Mouse (Mus musculus): ENCODE data around the gene Has3.
"Not testable (repeated sequence)": the region's sequence is repeated elsewhere in the genome, so short reads cannot be mapped to it uniquely, and the experiment has no call there.

Has3 gene

DNA sequence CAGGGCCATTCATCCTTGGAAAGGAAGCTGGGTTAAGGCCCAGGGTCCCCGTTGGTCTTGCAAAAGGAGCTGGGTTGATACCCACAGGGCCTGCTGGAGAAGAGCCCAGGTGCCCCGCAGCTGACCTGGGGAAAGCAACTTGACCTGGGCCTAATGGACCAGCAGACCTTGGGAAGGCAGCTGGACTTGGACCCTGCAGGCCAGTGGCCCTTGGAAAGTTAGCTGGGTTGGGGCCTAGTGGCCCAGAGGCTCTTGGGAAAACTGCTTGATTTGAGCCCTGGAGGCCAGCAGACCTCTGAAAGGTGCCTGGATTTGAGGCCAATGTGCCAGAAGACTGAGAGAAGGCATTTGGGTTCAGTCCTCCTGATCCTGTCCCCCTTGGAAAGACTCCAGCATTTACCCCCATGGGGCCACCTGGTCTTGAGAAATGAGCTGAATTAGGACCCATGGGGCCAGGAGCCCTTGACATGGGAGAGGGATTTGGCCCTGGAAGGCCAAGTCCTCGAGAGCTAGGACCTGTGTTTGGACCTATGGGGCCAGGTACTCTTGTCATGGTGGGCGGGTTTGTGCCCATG lies 14.9 kb downstream of the Has3 start:
- DNase-seq (ENCODE audit: low spot score in 2 of 2), result not testable (repeated sequence)

DNA sequence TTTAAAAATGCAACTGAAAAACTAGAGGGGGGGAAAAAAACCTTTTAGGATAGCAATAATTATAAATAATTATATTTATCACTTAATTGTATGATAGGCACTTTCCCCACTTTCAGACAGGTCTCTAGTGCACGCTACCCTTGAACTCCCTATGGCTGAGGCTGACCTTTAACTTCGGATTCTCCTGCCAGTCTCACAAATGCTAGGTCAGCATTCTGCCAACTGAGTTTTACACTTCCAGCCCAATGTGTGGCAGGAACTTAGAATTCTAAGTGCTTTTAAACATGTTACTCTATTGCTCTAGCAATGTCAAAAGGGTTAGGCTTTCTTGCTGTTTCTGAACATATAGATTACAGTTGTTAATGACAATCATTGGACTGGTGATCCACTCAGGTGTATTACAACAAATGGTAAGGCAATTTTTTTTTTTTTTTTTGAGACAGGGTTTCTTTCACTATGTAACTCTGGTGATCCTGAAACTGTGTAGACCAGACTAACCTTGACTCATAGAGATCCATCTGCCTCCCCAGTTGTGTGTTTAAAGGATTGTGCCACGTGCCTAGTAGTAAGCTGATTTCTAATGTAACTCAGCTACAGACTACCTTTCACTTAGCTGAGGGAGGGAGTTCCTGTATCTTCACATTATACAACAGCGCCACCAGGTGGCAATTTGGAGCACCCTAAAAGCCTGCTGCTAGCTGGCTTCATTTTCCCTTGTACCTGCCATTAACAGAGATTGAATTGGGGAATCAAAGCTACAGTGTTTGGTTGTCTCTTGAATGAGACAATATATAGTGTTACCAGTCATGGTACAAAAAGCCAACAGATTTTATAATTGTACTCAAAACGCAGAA lies 17.5 kb downstream of the Has3 start:
- DNase-seq (ENCODE audit: low spot score in 2 of 2), result peak; percentile 67 to 77

DNA sequence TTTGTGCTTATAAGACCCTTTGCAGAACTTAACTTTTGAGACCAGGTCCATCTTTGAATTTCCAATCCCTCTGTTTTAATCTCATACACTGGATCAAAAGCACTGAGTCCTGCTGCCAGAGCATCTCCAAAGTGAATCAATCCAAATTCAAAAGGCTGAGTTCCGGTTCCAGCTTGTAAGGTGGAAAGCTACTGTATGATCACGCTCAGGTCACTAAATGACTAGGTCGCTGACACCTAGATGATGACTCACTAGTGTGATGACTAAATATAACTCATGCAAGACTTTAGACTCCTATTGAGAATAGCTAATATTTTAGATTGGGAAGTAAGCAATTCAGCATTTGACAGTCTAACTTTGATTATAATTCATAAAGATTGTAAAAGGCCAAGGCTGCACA lies 18.8 kb downstream of the Has3 start:
- peak in 1 of 2 experiments; percentile 33 for DNase-seq (ENCODE audit: low spot score in 2 of 2)

DNA sequence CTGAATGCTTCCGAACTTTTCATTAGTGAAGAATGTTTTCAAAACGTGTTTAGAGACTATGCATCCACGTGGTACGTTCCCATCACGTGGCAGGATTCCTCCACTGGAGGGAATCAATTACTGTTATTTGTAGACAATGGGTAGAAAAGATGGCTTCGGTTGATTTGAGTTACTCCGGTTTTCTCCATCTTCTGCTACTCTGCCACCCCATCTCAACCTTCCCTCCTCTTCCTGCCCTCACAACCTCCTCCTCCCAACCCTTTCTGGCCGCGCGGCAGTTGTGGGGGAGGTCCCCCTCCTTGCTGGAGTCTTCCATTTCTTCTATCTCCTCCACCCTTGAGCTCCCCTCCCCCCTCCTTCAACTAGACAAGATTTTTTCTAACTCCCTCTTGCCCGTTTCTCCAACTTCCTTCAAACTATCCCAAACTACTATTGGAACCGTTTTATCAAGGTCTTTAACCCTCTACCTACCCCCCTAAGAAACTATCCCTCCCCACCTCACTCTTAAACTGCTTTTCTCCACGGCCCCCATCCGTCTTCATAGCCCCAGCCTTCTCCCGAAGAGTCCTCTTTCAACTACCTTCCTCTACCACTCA lies 22.3 kb downstream of the Has3 start:
- DNase-seq (ENCODE audit: low spot score in 2 of 2), result no peak

DNA sequence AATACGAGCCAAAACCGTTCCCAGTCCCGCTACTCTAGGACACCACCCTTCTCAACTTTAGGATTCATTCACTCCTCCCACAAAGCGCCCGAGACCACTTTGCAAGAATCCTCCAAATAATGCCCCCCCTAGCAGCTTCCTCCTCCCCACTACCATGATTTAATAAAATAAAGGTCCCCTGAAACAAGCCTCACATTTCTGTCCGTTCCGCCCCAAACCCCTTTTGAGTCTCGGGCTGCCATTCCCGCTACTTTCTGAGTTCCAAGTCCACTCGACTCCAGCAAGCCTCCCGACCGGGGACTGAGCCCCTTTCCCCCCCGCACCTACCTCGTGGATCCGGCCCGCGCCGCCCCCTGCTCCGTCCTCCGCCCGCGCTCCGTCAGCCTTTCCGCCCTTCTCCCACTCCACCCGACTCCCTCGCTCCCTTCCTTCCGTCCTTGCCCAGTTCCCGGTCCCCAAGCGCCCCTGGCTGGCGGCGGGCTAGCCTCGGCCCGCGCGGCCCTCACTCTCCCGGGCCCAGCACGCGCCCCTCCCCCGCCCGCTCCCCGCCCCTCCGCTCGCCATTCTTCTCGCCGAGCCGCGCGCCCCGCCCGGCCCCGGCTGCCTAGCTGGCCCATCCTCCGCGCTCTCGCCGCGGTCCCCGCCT lies 22.9 kb downstream of the Has3 start:
- peak in 1 of 2 experiments; percentile 22 for DNase-seq (ENCODE audit: low spot score in 2 of 2)

DNA sequence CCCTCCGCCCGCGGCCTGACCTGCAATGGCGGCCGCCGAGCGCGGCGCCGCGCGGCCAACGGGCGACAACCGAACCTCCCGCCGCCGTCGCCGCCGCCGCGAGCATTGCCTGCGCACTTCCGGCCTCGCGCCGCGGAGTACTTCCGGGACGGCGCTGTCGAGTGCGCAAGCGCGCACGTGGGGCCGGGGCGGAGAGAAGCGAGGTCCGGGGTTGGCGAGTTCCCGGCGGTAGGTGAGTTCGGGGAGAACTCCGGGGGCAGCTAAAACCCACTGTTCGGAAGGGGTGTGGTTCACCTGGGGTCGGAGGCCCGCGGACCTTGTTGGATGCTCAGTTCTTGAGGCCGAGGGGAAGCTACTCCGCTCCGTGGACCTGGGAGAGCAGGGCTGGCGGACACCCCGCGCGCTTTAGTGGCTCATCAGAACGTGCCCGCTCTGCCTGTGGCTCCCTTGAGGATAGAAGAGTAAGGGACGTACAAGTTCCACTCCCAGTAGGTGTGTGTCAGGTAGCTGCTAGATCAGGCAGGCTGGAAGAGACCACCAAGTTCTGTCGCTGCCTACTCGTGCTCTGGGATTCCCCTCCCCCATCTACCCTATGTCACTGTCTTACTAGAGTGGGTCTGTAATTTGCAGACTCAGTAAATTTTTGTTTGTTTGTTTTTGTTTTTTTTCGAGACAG lies 23.6 kb downstream of the Has3 start, which contains the start of gene Utp4:
Gene Utp4, plus strand, starts transcription at position 156 of the 676 bp plus-strand sequence.
- peak; percentile 82 to 85 for DNase-seq (ENCODE audit: low spot score in 2 of 2)

DNA sequence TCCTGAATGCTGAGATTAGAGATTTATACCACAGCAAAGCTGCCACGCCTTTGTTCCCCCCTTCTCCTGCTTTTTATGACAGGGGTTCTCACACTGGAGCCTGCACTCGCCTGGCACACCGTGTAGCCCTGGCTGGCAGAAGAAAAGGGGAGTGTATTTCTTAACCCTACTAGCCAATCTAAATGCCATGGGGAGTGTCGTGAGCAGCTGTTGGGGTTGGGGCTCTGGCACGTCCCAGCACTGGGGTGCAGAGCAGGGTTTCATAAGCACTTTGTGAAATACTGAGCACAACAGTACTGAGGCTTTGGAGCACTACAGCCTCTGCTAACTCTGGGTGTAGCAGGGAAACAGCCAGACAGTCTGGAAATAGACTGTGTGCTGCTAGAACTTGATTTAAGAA lies 29.4 kb downstream of the Has3 start:
- no peak for DNase-seq (ENCODE audit: low spot score in 2 of 2)

DNA sequence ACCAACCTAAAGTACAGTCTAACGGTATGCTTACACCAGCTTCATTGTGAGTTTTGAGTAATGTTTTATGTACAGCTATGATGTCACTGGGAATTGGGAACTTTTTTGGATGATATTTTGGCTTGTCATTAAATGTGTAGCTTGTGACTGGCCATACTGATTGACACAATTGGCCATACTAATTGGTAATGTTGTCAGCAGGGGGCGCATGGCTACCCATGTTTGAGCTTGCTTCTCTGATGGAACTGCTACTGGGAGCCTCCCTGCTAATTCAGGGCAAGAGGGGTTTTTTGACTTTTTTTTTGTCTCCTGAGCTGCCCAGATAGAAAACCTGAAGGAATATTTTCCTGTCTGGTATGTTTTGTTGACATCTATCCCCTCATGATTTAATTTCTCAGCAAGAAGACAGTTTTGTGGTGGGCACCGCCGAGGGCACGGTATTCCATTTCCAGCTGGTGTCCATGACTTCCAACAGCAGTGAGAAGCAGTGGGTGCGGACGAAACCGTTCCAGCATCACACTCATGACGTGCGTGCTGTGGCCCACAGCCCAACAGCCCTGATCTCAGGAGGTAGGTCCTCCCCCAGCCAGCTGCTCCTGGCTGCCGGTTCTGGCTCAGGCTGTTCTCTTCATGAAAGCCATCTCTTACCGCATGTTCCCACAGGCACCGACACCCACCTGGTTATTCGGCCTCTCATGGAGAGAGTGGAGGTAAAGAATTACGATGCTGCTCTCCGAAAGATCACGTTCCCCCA lies 35.9 kb downstream of the Has3 start:
- peak; percentile 37 to 58 for DNase-seq (ENCODE audit: low spot score in 2 of 2)

DNA sequence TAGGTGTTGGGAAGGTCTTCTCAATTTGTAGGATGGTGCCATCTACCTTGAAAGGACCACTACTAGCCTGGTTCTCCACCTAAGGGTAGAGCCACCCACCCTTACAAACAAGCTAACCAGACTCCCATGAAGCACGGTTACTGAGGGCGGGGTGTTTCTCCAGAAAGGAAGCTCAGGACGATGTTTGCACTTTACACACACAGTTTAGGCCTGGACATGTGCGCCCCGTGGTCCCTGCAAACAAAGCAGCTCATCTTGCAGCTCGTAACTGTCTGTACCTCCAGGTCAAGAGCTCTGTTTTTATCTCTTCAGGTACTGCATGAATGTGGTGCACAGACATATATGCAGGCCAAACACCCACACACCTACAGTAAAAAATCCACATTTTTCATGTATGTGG lies 36.6 kb downstream of the Has3 start:
- DNase-seq (ENCODE audit: low spot score in 2 of 2), result no peak

DNA sequence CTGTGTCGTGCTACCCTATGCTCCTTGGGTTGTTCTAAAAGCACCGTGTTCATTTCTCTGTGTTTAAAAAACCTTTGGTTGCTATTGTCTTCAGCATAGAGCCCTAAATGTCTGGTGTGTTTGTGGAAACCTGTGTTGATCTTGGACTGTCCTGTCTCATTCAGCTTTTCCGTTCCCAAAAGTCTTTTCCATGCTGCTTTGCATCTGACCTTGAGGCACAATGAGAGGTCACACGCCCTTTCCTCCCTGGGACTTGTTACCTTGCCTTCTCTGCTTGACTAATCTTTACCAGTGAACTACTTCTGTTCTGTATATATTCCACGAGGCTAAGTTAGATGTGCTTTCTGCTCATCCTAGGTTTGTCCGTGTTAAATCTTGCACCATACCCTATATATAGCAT lies 37.4 kb downstream of the Has3 start:
- DNase-seq (ENCODE audit: low spot score in 2 of 2), result no peak

DNA sequence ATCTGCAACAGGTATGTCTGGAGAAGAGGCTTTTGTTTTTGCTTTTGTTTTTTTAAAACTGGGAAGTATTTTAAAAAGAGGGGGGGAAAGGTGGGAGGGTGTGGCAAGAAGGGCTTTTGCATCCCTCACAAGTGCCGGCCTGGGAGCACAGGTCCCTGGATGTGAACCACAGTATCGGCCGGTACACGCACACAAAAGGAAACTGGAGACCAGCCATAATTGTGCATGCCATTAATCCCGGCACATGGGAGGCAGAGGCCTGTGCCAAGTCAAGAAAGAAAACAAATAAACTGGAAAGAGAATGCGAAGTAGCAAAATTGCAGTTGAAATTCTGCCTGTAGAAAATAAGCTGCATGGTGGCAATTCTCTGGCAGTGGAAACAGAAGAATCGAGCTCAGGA lies 38.2 kb downstream of the Has3 start:
- DNase-seq (ENCODE audit: low spot score in 2 of 2), result no peak

DNA sequence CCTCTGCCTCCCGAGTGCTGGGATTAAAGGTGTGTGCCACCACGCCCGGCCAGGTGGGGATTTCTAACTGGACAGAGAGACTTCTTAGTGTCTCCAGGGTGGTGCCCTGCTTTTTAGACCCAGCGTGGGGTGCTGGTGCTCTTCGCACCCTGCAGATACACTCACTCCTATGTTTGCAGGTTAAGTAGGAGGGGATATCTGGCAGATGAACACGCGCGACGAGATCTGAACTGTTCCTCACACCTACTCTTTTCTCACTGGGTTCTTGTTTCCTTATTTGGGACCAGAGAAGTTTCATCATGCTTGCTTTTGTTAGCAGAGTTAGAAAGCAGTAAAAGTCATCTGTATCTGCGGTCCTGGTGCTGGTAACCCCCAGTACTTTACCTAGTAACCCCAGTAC lies 43.6 kb downstream of the Has3 start:
- no peak for DNase-seq (ENCODE audit: low spot score in 2 of 2)

DNA sequence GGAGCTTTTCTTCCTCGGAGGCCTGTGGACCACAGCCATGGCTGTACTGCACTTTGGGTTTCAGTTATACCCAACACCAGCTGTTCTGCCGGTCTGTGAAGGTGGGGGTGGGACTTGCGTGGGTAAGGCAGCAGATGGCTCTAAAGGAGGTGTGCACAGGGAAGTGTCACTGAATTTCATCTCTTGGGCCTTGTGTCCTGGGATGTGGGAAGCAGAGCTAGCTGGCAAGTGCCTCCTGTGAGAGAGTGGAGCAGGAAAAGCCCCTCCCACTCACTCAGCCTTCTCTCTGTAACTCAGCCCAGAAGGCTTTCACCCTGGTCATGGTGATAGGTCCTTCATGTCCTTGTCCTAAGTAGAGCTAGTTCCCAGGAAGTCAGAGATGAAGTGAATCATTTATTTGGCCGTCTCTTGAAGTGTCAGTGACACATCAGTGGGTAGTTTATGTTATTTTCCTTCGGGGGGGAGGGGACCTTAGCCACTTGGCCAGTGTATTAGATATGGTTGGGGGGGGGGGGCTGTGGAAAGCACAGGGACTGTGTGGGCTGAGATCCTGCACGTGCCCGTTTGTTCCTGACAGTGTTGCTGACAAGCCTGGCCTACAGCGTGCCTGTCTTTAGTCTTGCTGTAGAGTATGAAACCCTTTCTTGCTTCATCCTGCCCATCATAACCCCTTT lies 49.8 kb downstream of the Has3 start:
- DNase-seq (ENCODE audit: low spot score in 2 of 2), result no peak

DNA sequence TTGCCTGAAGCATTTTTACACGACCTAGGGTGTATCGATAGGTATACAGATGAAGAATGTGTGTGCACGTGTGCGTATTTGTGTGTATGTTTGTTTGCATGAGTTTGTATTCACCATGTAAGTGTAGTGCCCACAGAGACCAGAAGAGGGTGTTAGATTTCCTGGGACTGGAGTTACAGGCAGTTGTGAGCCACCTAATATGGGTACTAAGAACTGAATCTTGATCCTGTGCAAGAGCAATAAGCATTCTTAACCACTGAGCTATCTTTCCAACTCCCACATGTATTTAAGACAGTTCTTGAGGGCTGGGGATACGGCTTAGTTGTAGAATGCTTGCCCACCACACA lies 50.3 kb downstream of the Has3 start:
- DNase-seq (ENCODE audit: low spot score in 2 of 2), result no peak

DNA sequence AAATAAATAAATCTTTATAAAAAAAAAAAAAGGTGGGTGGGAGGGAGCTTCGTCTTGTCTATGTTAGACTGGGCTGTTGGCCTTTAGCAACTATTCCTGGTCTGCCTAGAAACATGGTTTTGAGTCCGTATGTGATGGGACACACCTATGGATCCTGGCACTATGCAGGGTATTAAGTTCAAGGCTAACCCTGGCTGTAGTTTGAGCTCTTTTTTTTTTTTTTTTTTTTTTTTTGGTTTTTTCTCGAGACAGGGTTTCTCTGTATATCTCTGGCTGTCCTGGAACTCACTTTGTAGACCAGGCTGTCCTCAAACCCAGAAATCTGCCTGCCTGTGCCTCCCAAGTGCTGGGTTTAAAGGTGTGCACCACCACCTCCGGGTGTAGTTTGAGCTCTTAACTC lies 54.0 kb downstream of the Has3 start:
- no peak for DNase-seq (ENCODE audit: low spot score in 2 of 2)

DNA sequence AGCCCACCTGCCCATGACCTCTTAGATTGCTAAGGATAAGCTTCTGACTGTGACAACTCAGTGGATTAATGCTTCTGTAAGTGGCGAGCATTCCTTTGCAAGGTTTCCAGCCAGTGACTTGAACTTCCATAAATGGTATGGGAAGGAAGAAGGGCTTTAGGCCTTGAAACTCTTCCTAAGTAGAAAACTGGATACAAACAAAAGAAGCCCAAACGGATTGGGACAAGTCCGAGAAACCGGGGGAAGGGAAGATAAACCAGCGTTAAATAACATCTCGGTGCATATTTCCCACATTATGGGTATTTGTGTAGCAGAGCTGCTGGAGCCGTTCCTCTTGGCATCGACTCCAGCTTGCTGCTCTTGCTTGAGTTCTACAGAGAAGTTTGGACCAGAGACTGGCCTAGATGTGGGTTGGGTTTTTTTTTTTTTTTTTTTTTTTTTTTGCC lies 54.9 kb downstream of the Has3 start:
- no peak for DNase-seq (ENCODE audit: low spot score in 2 of 2)

DNA sequence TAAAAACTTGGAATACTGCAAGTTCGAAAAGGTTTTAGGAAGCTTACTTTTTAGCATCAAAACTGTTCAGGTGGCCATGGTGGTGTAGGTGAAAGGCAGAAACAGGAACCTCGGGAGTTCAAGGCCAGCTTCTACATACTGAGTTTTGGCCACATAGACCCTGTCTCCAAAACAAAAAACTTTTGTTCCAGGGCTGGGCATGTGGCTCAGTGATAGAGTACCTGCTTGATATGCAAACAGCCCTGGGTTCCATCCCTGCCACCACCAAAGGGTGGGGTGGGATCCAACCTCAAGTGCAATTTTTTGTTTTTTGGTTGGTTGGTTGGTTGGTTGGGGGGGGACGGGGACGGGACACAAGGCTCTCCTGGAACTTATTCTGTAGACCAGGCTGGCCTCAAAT lies 55.4 kb downstream of the Has3 start:
- DNase-seq (ENCODE audit: low spot score in 2 of 2), result no peak

DNA sequence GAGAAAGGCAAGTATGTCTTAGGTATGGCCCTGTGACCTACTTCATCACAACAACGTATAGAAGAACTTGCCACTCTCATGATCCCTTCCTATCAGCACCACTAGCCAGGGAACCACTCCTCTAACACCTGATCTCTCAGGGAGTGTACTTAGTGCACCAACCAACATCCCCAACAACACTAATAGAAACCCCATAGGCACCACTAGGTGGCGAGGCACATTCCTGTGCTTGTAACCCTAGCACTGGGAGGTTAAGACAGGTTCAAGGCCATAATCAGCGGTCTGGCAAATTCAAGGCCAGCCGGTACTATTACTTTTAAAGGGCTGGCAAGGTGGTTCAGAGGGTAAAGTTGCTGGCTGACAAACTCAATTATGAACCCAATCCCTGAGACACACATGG lies 57.2 kb downstream of the Has3 start:
- DNase-seq (ENCODE audit: low spot score in 2 of 2), result peak; percentile 15 to 39

DNA sequence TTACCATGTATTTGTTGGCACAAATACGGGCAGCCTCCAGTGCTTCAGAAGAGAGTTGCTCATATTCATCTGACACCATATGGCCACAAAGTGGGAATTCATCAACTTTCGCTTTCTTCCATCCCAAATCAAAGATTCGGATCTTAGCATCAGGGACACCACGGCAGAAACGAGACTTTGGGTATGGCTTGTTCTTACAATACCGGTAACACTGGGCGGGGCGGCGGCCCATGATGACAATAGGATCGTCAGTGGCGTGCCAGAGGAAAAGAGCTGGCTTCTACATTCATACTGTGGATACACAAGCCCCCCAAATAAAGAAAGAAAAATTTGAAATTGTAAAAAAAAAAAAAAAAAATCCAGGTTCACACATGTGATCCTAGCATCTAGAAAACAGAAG lies 58.1 kb downstream of the Has3 start:
- DNase-seq (ENCODE audit: low spot score in 2 of 2), result not testable (repeated sequence)

DNA sequence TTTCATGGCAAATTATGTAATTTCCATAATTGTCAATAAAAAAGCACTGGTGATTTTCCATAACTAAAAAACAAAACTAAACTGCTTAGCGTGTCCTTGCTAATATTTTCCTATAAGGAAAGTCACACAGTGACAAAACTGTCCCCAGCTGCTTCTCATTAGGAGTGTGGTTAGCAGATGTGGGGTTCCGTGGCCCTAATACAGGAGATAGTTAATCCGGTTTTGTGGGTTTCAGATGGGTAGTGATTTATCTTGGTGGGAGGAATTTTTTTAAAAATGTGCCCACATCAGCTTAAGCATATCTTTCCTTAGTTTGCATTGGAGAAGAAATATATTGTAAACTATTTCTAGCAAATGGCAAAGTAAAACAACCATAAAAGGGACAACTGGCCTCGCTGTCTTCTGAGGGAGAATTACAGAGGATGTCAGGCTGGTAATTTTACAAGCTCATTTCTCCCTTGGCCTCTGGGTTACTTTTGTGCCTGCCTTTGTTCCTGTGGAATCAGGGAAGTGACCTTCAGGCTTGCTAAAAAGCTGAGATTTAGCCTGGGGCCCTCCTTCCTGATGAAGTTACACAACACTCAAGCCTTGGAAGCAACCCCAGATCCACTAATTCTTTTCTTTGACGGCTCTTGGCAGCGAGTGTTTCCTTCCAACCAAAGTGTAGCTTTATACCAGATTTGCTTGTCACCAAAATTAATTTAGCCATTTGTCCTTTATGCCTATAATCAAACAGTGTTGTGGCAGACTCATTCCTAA lies 59.3 kb downstream of the Has3 start:
- no peak for DNase-seq (ENCODE audit: low spot score in 2 of 2)

All from natural killer cell, adult 2 months (primary cell).